Mouse (Mus musculus) neural tube, embryonic 14.5 days (tissue): ENCODE data around the gene Ift140. TPM values are rescaled to one million over a fixed set of nuclear protein-coding genes. Genes with fewer than 3 reads are reported as not detected.

Source experiments
- ATAC-seq: fragments of 200-750 bp; cut with Nextera tagmentation; 2 replicates; pipeline ENCODE4 v1.8.0; 2017; ENCODE audit warnings: low read depth, mild to moderate bottlenecking, moderate TSS enrichment, moderate library complexity
- H3K27ac ChIP-seq: fragments of 300-500 bp; sonication (generic); 2 replicates; pipeline ENCODE4 v1.5.1; 2014; ENCODE audit warnings: low read depth, mild to moderate bottlenecking, control low read depth, low read length, moderate library complexity, mixed read lengths
- H3K27me3 ChIP-seq: fragments of 300-500 bp; sonication (generic); 2 replicates; pipeline ENCODE4 v1.6.1; 2014; ENCODE audit warnings: low read length; ENCODE audit not compliant: control insufficient read depth, insufficient read depth
- H3K36me3 ChIP-seq: fragments of 300-500 bp; sonication (generic); 2 replicates; pipeline ENCODE4 v1.6.1; 2014; ENCODE audit warnings: low read length, mixed read lengths; ENCODE audit not compliant: control insufficient read depth, insufficient read depth
- H3K4me1 ChIP-seq: fragments of 300-500 bp; sonication (generic); 2 replicates; pipeline ENCODE4 v1.6.1; 2014; ENCODE audit warnings: low read length; ENCODE audit not compliant: control insufficient read depth, insufficient read depth
- H3K4me2 ChIP-seq: fragments of 300-500 bp; sonication (generic); 2 replicates; pipeline ENCODE4 v1.6.1; 2014; ENCODE audit warnings: mild to moderate bottlenecking, low read depth, low read length, control low read depth
- H3K4me3 ChIP-seq: fragments of 300-500 bp; sonication (generic); 2 replicates; pipeline ENCODE4 v1.5.1; 2014; ENCODE audit warnings: low read depth, low read length, control low read depth, mixed read lengths
- H3K9ac ChIP-seq: fragments of 300-500 bp; sonication (generic); replicated peaks from 2 replicates; pipeline ENCODE4 v1.6.1; 2014; ENCODE audit warnings: low read depth, mild to moderate bottlenecking, control low read depth, low read length, mixed read lengths
- H3K9me3 ChIP-seq: fragments of 300-500 bp; sonication (generic); 2 replicates; pipeline ENCODE4 v1.6.1; 2016; ENCODE audit warnings: low read length; ENCODE audit not compliant: control insufficient read depth
- WGBS: fragments of 180-500 bp; shearing (Covaris S2); extraction: QIAGEN DNeasy Blood & Tissue Kit; methylation state at CpG from one replicate; pipeline ENCODE4 v1.1.7; 2014; 5-methylcytosine and 5-hydroxymethylcytosine counted together
- polyA plus RNA-seq: library from polyadenylated mRNA; unstranded; fragments of >200 nt; fragmentation: Nextera tagmentation; extraction: Ambion mirVana; gene quantifications from 2 replicates; pipeline ENCODE4 v1.2.1, GENCODE M21; 2014

Gene Ift140
- 18.5 and 21.9 TPM in 2 replicates for polyA plus RNA-seq

- H3K4me1 ChIP-seq: peaks cover 16% of the 10 kb centered on the region
- under 1% methylated on average over 62 of the region's 62 CpGs for WGBS
- ATAC-seq: peak; percentile 99
These were observed at the start of gene Ift140, which contains the start of gene Cramp1l for GRCm38 (mm10) chr17:25015655-25016291. Gene Ift140 (plus strand): TSS chr17:25016085. Gene Cramp1l (minus strand): TSS chr17:25015788.

GRCm38 (mm10) chr17:24987221-24987620 is 28.7 kb upstream of the Ift140 start:
- peaks cover 82% of the 10 kb centered on the region for H3K36me3 ChIP-seq
- H3K4me1 ChIP-seq: no peaks in the 10 kb centered on the region
- H3K9ac ChIP-seq: no peak overlapping the region
- no peaks in the 10 kb centered on the region for H3K9me3 ChIP-seq
- H3K4me3 ChIP-seq: no peak overlapping the region
- WGBS: 98% methylated on average over 6 of the region's 6 CpGs
- no peak overlapping the region for H3K4me2 ChIP-seq
- no peak overlapping the region for H3K27ac ChIP-seq
- no peaks in the 10 kb centered on the region for H3K27me3 ChIP-seq
- no peak for ATAC-seq

More at GRCm38 (mm10) chr17:25015655-25016291, at the start of gene Ift140, which contains the start of gene Cramp1l:
- Histone ChIP-seq H3K9ac (peak within 1 kb of the TSS; percentile 82), H3K4me2 (peak within 1 kb of the TSS; percentile 99), H3K27ac (peak within 1 kb of the TSS; percentile 79), H3K9me3 (no peaks in the 10 kb centered on the region), H3K36me3 (peaks cover 8% of the 10 kb centered on the region; the same call in 1 of the 2 replicates), H3K27me3 (no peaks in the 10 kb centered on the region), H3K4me3 (peak within 1 kb of the TSS; percentile 98)

- no peak overlapping the region for H3K4me3 ChIP-seq
- no peaks in the 10 kb centered on the region for H3K9me3 ChIP-seq
- ATAC-seq: no peak
- no peaks in the 10 kb centered on the region for H3K27me3 ChIP-seq
- no peak overlapping the region for H3K9ac ChIP-seq
- H3K4me2 ChIP-seq: no peak overlapping the region
- H3K36me3 ChIP-seq: peaks cover 83% of the 10 kb centered on the region
- H3K27ac ChIP-seq: no peak overlapping the region
- 98% methylated on average over 6 of the region's 6 CpGs for WGBS
- H3K4me1 ChIP-seq: no peaks in the 10 kb centered on the region
These were observed 21.2 kb upstream of the Ift140 start for GRCm38 (mm10) chr17:24994721-24995120.

GRCm38 (mm10) chr17:25005102-25005501 is 10.8 kb upstream of the Ift140 start:
- Histone ChIP-seq H3K9ac (no peak overlapping the region), H3K9me3 (no peaks in the 10 kb centered on the region), H3K27ac (no peak overlapping the region), H3K36me3 (peaks cover 13% of the 10 kb centered on the region), H3K4me1 (no peaks in the 10 kb centered on the region), H3K4me2 (no peak overlapping the region), H3K4me3 (no peak overlapping the region), H3K27me3 (no peaks in the 10 kb centered on the region)
- WGBS: 98% methylated on average over 3 of the region's 3 CpGs
- ATAC-seq: no peak

- no peak overlapping the region for H3K4me2 ChIP-seq
- no peaks in the 10 kb centered on the region for H3K9me3 ChIP-seq
- no peak for ATAC-seq
- H3K27ac ChIP-seq: no peak overlapping the region
- H3K36me3 ChIP-seq: peaks cover 18% of the 10 kb centered on the region
- no peaks in the 10 kb centered on the region for H3K4me1 ChIP-seq
- no peak overlapping the region for H3K4me3 ChIP-seq
- no peak overlapping the region for H3K9ac ChIP-seq
- H3K27me3 ChIP-seq: no peaks in the 10 kb centered on the region
These were observed 8.4 kb upstream of the Ift140 start for GRCm38 (mm10) chr17:25007480-25007879.

GRCm38 (mm10) chr17:25013606-25014501 is 2.0 kb upstream of the Ift140 start:
- Histone ChIP-seq H3K4me3 (peak overlapping the region; percentile 98), H3K27ac (peak overlapping the region; percentile 56), H3K36me3 (peaks cover 12% of the 10 kb centered on the region; the same call in 1 of the 2 replicates), H3K4me1 (peaks cover 16% of the 10 kb centered on the region), H3K27me3 (no peaks in the 10 kb centered on the region), H3K9ac (peak overlapping the region; percentile 65), H3K9me3 (no peaks in the 10 kb centered on the region), H3K4me2 (peak overlapping the region; percentile 99)
- ATAC-seq: no peak
- under 1% methylated on average over 71 of the region's 81 CpGs for WGBS

- no peaks in the 10 kb centered on the region for H3K9me3 ChIP-seq
- H3K27ac ChIP-seq: peak overlapping the region; percentile 79
- peaks cover 12% of the 10 kb centered on the region; the same call in 1 of the 2 replicates for H3K36me3 ChIP-seq
- H3K27me3 ChIP-seq: no peaks in the 10 kb centered on the region
- peaks cover 16% of the 10 kb centered on the region for H3K4me1 ChIP-seq
- no peak for ATAC-seq
- WGBS: under 1% methylated on average over 39 of the region's 39 CpGs
- H3K9ac ChIP-seq: peak overlapping the region; percentile 82
- peak overlapping the region; percentile 98 for H3K4me3 ChIP-seq
- peak overlapping the region; percentile 99 for H3K4me2 ChIP-seq
These were observed 879 bp upstream of the Ift140 start for GRCm38 (mm10) chr17:25014841-25015570.

- Histone ChIP-seq H3K9me3 (no peaks in the 10 kb centered on the region), H3K27ac (peak overlapping the region; percentile 65; the same call in 1 of the 2 replicates), H3K4me2 (peak overlapping the region; percentile 99), H3K4me1 (peaks cover 16% of the 10 kb centered on the region), H3K27me3 (no peaks in the 10 kb centered on the region), H3K9ac (peak overlapping the region; percentile 51), H3K4me3 (peak overlapping the region; percentile 98), H3K36me3 (peaks cover 5% of the 10 kb centered on the region; the same call in 1 of the 2 replicates)
- ATAC-seq: peak; percentile 90
- WGBS: under 1% methylated on average over 55 of the region's 55 CpGs
These were observed 627 bp downstream of the Ift140 start for GRCm38 (mm10) chr17:25016292-25017132.
